Mouse (Mus musculus) lung, embryonic 14.5 days (tissue): ENCODE data around the gene Stxbp2. TPM values are rescaled to one million over a fixed set of nuclear protein-coding genes. Genes with fewer than 3 reads are reported as not detected.

Experiments
- ATAC-seq: fragments of 200-750 bp; cut with Nextera tagmentation; 2 replicates; pipeline ENCODE4 v1.8.0; 2017; ENCODE audit warnings: mild to moderate bottlenecking, moderate TSS enrichment, moderate library complexity; ENCODE audit not compliant: insufficient read depth
- DNase-seq: peaks from one replicate; pipeline ENCODE4 v3.0.0-alpha.2; 2015
- H3K27ac ChIP-seq: fragments of 300-500 bp; sonication (generic); 2 replicates; pipeline ENCODE4 v1.5.1; 2014; ENCODE audit warnings: low read depth, mild to moderate bottlenecking, moderate library complexity
- H3K27me3 ChIP-seq: fragments of 300-500 bp; sonication (generic); 2 replicates; pipeline ENCODE4 v1.6.1; 2014; ENCODE audit warnings: low read length, control low read depth; ENCODE audit not compliant: insufficient read depth
- H3K36me3 ChIP-seq: fragments of 300-500 bp; sonication (generic); 2 replicates; pipeline ENCODE4 v1.6.1; 2014; ENCODE audit warnings: control low read depth; ENCODE audit not compliant: insufficient read depth
- H3K4me1 ChIP-seq: fragments of 300-500 bp; sonication (generic); 2 replicates; pipeline ENCODE4 v1.6.1; 2014; ENCODE audit warnings: antibody characterized with exemption, control low read depth; ENCODE audit not compliant: insufficient read depth
- H3K4me2 ChIP-seq: fragments of 300-500 bp; sonication (generic); 2 replicates; pipeline ENCODE4 v1.6.1; 2014; ENCODE audit warnings: mild to moderate bottlenecking
- H3K4me3 ChIP-seq: fragments of 300-500 bp; sonication (generic); 2 replicates; pipeline ENCODE4 v1.5.1; 2014; ENCODE audit warnings: low read depth, low read length
- H3K9ac ChIP-seq: fragments of 300-500 bp; sonication (generic); 2 replicates; pipeline ENCODE4 v1.6.1; 2014
- H3K9me3 ChIP-seq: fragments of 300-500 bp; sonication (generic); 2 replicates; pipeline ENCODE4 v1.6.1; 2016; ENCODE audit warnings: low read depth, low read length, control low read depth
- CTCF ChIP-seq: IDR thresholded peaks from 2 replicates; pipeline ENCODE4 v1.5.1; 2016; ENCODE audit warnings: antibody characterized with exemption, low read depth
- WGBS: fragments of 180-500 bp; shearing (Covaris S2); extraction: QIAGEN DNeasy Blood & Tissue Kit; methylation state at CpG from one replicate; pipeline ENCODE4 v1.1.7; 2014; 5-methylcytosine and 5-hydroxymethylcytosine counted together
- polyA plus RNA-seq: library from polyadenylated mRNA; unstranded; fragments of >200 nt; fragmentation: Nextera tagmentation; extraction: Ambion mirVana; gene quantifications from 2 replicates; pipeline ENCODE4 v1.2.1, GENCODE M21; 2014

Stxbp2 gene
- polyA plus RNA-seq, 1 experiment from 2014 or later: 64.0 TPM

GRCm38 (mm10) chr8:3594466-3594865 is 36.3 kb upstream of the Stxbp2 start:
- DNase-seq: no peak
- Histone ChIP-seq H3K4me2 (no peak overlapping the region), H3K4me3 (no peak overlapping the region), H3K4me1 (no peaks in the 10 kb centered on the region), H3K9me3 (no peaks in the 10 kb centered on the region), H3K27me3 (no peaks in the 10 kb centered on the region), H3K27ac (no peak overlapping the region), H3K9ac (no peak overlapping the region), H3K36me3 (no peaks in the 10 kb centered on the region)
- WGBS: 72% methylated on average over 2 of the region's 2 CpGs
- no peak for ATAC-seq
- TF ChIP-seq CTCF: no peak

DNA sequence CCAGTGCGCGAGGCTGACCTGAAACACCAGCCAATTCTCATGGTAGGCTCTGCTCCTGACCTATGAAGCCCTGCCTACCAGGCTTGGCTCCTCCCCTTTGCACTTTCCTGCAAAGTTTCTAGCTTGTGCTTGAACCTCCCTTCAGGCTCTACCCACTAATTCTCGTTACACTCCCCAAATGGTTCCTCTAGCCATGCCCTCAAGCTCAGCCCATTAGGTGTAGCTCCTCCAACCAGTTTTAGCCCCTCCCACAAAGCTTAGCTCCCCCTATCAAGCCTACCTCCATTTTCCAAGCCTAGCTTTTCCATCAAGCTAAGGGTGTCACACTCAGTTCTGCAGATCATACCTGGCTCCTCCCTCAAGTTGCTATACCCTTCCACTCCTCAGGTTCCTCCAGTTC is 32.7 kb upstream of the Stxbp2 start:
- H3K9ac ChIP-seq: no peak overlapping the region
- 69% methylated on average over 3 of the region's 3 CpGs for WGBS
- H3K27ac ChIP-seq: no peak overlapping the region
- no peak overlapping the region for H3K4me3 ChIP-seq
- H3K27me3 ChIP-seq: no peaks in the 10 kb centered on the region
- H3K4me2 ChIP-seq: no peak overlapping the region
- no peak for ATAC-seq
- no peaks in the 10 kb centered on the region for H3K36me3 ChIP-seq
- H3K9me3 ChIP-seq: no peaks in the 10 kb centered on the region
- no peak for DNase-seq
- H3K4me1 ChIP-seq: no peaks in the 10 kb centered on the region
- TF ChIP-seq CTCF: no peak

DNA sequence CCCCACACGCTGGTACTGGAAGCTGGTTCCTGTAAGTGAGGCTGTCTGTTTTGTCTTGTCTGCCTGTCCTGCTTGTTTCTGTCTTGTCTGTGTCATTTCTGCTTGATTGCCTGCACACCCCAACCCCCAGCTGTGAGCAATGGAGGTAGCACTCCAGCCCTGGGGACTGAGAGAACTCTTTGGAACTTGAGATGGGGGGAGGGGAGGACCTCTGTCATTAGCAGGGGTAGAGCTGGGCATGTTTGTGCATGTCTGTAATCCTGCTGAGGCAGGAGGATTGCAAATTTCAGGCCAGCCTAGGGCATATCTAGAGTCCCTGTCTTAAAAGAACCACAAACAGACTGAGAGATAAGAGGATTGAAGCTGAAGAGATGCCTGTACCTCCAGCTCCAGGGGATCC is 31.5 kb upstream of the Stxbp2 start:
- Histone ChIP-seq H3K36me3 (no peaks in the 10 kb centered on the region), H3K9me3 (no peaks in the 10 kb centered on the region), H3K9ac (no peak overlapping the region), H3K4me1 (no peaks in the 10 kb centered on the region), H3K4me3 (no peak overlapping the region), H3K27me3 (no peaks in the 10 kb centered on the region), H3K4me2 (no peak overlapping the region), H3K27ac (no peak overlapping the region)
- WGBS: 80% methylated on average over 1 of the region's 1 CpGs
- TF ChIP-seq CTCF: no peak
- ATAC-seq (no peak), DNase-seq (no peak)

DNA sequence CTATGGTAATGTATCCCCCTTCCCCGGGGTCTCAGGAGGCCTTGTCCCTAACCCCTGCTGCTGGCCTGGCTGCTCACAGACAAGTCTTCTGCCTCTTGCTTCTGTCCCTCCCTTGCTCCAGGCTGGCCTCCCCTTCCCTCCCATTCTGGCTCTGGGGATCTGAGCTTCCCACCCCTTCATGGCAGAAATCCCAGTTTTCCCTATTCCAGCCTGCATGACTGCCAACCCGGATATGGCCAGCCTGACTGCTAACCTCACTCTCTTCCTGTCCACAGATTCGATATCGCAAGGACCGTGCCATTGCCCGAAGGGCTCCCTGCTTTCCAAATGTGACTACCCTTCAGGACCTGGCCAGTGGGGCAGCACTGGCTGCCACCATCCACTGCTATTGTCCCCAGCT is 30.4 kb upstream of the Stxbp2 start:
- TF ChIP-seq CTCF: no peak
- ATAC-seq (peak; percentile 38; the same call in 1 of the 2 replicates), DNase-seq (peak; percentile 67)
- 89% methylated on average over 6 of the region's 6 CpGs for WGBS
- Histone ChIP-seq H3K9ac (no peak overlapping the region), H3K27me3 (no peaks in the 10 kb centered on the region), H3K27ac (no peak overlapping the region), H3K4me2 (no peak overlapping the region), H3K36me3 (0 out of 2 replicates have a peak, but pooled peaks cover 2% of the 10 kb centered on the region), H3K4me3 (no peak overlapping the region), H3K9me3 (no peaks in the 10 kb centered on the region), H3K4me1 (no peaks in the 10 kb centered on the region)

DNA sequence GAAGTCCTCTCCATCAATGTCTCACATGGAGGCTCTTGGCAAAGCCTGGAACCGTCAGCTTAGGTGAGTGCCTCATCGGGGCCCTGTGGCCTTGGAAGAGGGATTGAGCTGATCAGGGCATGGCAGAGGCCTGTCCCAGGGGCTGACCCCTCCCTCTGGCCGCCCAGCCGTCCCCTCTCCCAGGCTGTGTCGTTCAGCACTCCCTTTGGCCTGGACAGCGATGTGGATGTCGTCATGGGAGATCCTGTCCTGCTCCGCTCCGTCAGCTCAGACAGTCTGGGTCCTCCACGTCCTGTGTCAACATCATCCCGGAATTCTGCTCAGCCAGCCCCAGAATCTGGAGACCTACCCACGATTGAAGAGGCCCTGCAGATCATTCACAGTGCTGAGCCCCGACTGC is 27.3 kb upstream of the Stxbp2 start:
- Histone ChIP-seq H3K27me3 (no peaks in the 10 kb centered on the region), H3K27ac (no peak overlapping the region), H3K4me2 (no peak overlapping the region), H3K36me3 (peaks cover 13% of the 10 kb centered on the region), H3K9me3 (no peaks in the 10 kb centered on the region), H3K4me1 (no peaks in the 10 kb centered on the region), H3K9ac (no peak overlapping the region), H3K4me3 (no peak overlapping the region)
- no peak for TF ChIP-seq CTCF
- DNase-seq (no peak), ATAC-seq (no peak)
- 54% methylated on average over 13 of the region's 13 CpGs for WGBS

- Histone ChIP-seq H3K27ac (no peak overlapping the region), H3K36me3 (peaks cover 45% of the 10 kb centered on the region), H3K9ac (no peak overlapping the region), H3K4me1 (no peaks in the 10 kb centered on the region), H3K4me2 (no peak overlapping the region), H3K27me3 (no peaks in the 10 kb centered on the region), H3K9me3 (no peaks in the 10 kb centered on the region), H3K4me3 (no peak overlapping the region)
- no peak for TF ChIP-seq CTCF
- WGBS: 60% methylated on average over 16 of the region's 16 CpGs
- peak; percentile 11 for DNase-seq
- ATAC-seq: peak; percentile 28; the same call in 1 of the 2 replicates
Measured at GRCm38 (mm10) chr8:3606593-3606992, 24.2 kb upstream of the Stxbp2 start.

- H3K4me1 ChIP-seq: no peaks in the 10 kb centered on the region
- no peaks in the 10 kb centered on the region for H3K9me3 ChIP-seq
- ATAC-seq (no peak), DNase-seq (no peak)
- no peak for TF ChIP-seq CTCF
- H3K27ac ChIP-seq: no peak overlapping the region
- H3K27me3 ChIP-seq: no peaks in the 10 kb centered on the region
- H3K9ac ChIP-seq: no peak overlapping the region
- no peak overlapping the region for H3K4me2 ChIP-seq
- H3K4me3 ChIP-seq: no peak overlapping the region
- WGBS: 80% methylated on average over 7 of the region's 7 CpGs
- peaks cover 54% of the 10 kb centered on the region for H3K36me3 ChIP-seq
Measured at GRCm38 (mm10) chr8:3607822-3608221, 22.9 kb upstream of the Stxbp2 start.
